ENCODE assay signal across 18 mouse cellular contexts in the genomic region with DNA sequence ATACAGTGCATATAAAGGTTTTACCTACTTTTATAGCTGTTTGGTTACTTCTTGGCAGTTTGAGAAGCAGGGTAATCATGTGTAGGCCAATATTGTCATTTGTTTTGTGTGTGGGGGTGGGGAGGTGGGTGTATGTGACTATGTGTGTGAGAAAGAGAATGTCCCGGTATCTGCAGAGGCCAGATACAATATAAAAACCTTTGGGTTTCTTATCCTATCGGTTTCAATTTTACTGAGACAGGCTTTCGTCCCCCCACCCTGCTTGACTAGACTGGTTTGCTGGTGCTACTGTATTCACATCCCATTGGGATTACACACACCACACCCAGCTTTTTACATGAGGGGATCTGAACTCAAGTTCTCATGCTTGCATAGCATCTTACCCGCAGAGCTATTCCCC. TPM values are rescaled to one million over a fixed set of nuclear protein-coding genes. Genes with fewer than 3 reads are reported as not detected.
DNase-seq lines count a peak whose midpoint lies in the region; ATAC-seq and TF ChIP-seq lines count a peak whose summit lies in the region.
"Had no signal": no experiment of that assay in that cellular context is flagged by ENCODE, and none has a peak within 500 bp of the region (broad histone marks: within the 10 kb centered on the region; RNA-seq: fewer than 3 reads in every experiment).

No protein-coding gene starts in this region.

- peak overlapping the region; percentile 40 for H3K4me2 ChIP-seq in liver, embryonic 11.5 days
- peak overlapping the region; percentile 27 for H3K4me2 ChIP-seq in liver, embryonic 15.5 days
- H3K4me2 ChIP-seq in intestine, embryonic 16.5 days (ENCODE audit: low read depth, low read length) = no peak overlapping the region
- H3K4me2 ChIP-seq: forebrain, embryonic 13.5 days; heart, embryonic 13.5 days had no signal

- peak overlapping the region; percentile 7; the same call in 1 of the 2 replicates for H3K9ac ChIP-seq in liver, embryonic 11.5 days (ENCODE audit: low read depth, low read length)
- 0 out of 2 replicates have a peak overlapping the region, but pooled peaks have one; percentile 15 for H3K9ac ChIP-seq in liver, embryonic 15.5 days
- H3K9ac ChIP-seq in intestine, embryonic 16.5 days (ENCODE audit: low read depth, low read length) = no peak overlapping the region
- H3K9ac ChIP-seq: forebrain, embryonic 13.5 days; forebrain, postnatal 0 days; heart, embryonic 13.5 days had no signal

- DNase-seq in G1E (ENCODE audit: low spot score) = no peak
- no peak for DNase-seq in liver, embryonic 11.5 days (ENCODE audit: low spot score)
- DNase-seq in right cerebral cortex, postnatal 10 days (ENCODE audit: low spot score in 2 of 2) = no peak
- DNase-seq: adrenal gland, adult 2 months; adrenal gland, postnatal 25 days; cerebellum, adult 18-20 months; cerebellum, adult 9-11 months; cerebellum, postnatal 36 days; forebrain, postnatal 0 days; gastrocnemius, postnatal 14 days; heart, postnatal 36 days had no signal

- peak; percentile 31; the same call in 1 of the 2 replicates for ATAC-seq in G1E (ENCODE audit: extremely low read depth, insufficient number of reproducible peaks, low FRiP score, poor library complexity, severe bottlenecking)
- ATAC-seq in liver, embryonic 11.5 days (replicated peaks; ENCODE audit: low FRiP score) = peak; percentile 74
- peak; percentile 67 for ATAC-seq in liver, embryonic 15.5 days (ENCODE audit: insufficient read depth)
- peak; percentile 68 for ATAC-seq in megakaryocyte-erythroid progenitor cell, adult 5-6 weeks (replicated peaks; ENCODE audit: low FRiP score, low TSS enrichment, poor library complexity, severe bottlenecking)
- no peak for ATAC-seq in inflammation-experienced regulatory T-cells, adult 6 months
- ATAC-seq in intestine, embryonic 16.5 days = no peak
- ATAC-seq: forebrain, postnatal 0 days had no signal

- no peaks in the 10 kb centered on the region for H3K9me3 ChIP-seq in G1E (replicated peaks)
- no peaks in the 10 kb centered on the region for H3K9me3 ChIP-seq in liver, embryonic 11.5 days (ENCODE audit: control insufficient read depth, low read length)
- no peaks in the 10 kb centered on the region for H3K9me3 ChIP-seq in liver, embryonic 15.5 days (replicated peaks)
- no peaks in the 10 kb centered on the region for H3K9me3 ChIP-seq in intestine, embryonic 16.5 days (ENCODE audit: control insufficient read depth, low read length)
- H3K9me3 ChIP-seq: embryonic facial prominence, embryonic 10.5 days; forebrain, embryonic 13.5 days; heart, embryonic 13.5 days had no signal

- no peaks in the 10 kb centered on the region for H3K27me3 ChIP-seq in G1E (ENCODE audit: insufficient read depth, low read length)
- no peaks in the 10 kb centered on the region for H3K27me3 ChIP-seq in liver, embryonic 11.5 days (replicated peaks; ENCODE audit: control insufficient read depth, insufficient read depth, low read length)
- no peaks in the 10 kb centered on the region for H3K27me3 ChIP-seq in liver, embryonic 15.5 days
- H3K27me3 ChIP-seq in intestine, embryonic 16.5 days (replicated peaks; ENCODE audit: control insufficient read depth, insufficient read depth, low read length) = no peaks in the 10 kb centered on the region
- H3K27me3 ChIP-seq: forebrain, embryonic 13.5 days; heart, embryonic 13.5 days had no signal

- no peak overlapping the region; the same call in 1 of the 2 replicates for H3K27ac ChIP-seq in liver, embryonic 11.5 days (ENCODE audit: low read depth, low read length)
- peak overlapping the region; percentile 46; the same call in 1 of the 2 replicates for H3K27ac ChIP-seq in liver, embryonic 15.5 days (replicated peaks)
- H3K27ac ChIP-seq in intestine, embryonic 16.5 days (ENCODE audit: low read length) = no peak overlapping the region
- H3K27ac ChIP-seq: embryonic facial prominence, embryonic 10.5 days; forebrain, embryonic 13.5 days; heart, embryonic 13.5 days had no signal

- peaks cover 79% of the 10 kb centered on the region for H3K36me3 ChIP-seq in G1E (replicated peaks)
- H3K36me3 ChIP-seq in liver, embryonic 11.5 days (ENCODE audit: control insufficient read depth, insufficient read depth, low read length) = peaks cover 11% of the 10 kb centered on the region
- peaks cover 34% of the 10 kb centered on the region for H3K36me3 ChIP-seq in liver, embryonic 15.5 days (replicated peaks)
- peaks cover 7% of the 10 kb centered on the region; the same call in 1 of the 2 replicates for H3K36me3 ChIP-seq in intestine, embryonic 16.5 days (ENCODE audit: control insufficient read depth, insufficient read depth, low read length)

- WGBS in liver, embryonic 11.5 days = 50% methylated on average over 4 of the region's 4 CpGs
- 28% methylated on average over 4 of the region's 4 CpGs for WGBS in liver, embryonic 15.5 days (ENCODE audit: insufficient replicate concordance)
- WGBS in intestine, embryonic 16.5 days = 72% methylated on average over 4 of the region's 4 CpGs

- TF ChIP-seq CTCF in G1E (IDR thresholded peaks at IDR 0.05; ENCODE audit: low read depth, low read length) = no peak

- H3K4me1 ChIP-seq in G1E (ENCODE audit: insufficient read depth, low read depth, low read length) = peaks cover 85% of the 10 kb centered on the region
- H3K4me1 ChIP-seq in liver, embryonic 11.5 days (replicated peaks; ENCODE audit: control insufficient read depth, insufficient read depth, low read length) = peaks cover 62% of the 10 kb centered on the region
- peaks cover 58% of the 10 kb centered on the region for H3K4me1 ChIP-seq in liver, embryonic 15.5 days (replicated peaks)
- peaks cover 4% of the 10 kb centered on the region; the same call in 1 of the 2 replicates for H3K4me1 ChIP-seq in intestine, embryonic 16.5 days (ENCODE audit: control insufficient read depth, insufficient read depth, low read length)

- H3K4me3 ChIP-seq in G1E (ENCODE audit: low read depth, low read length) = peak overlapping the region; percentile 54; the same call in 1 of the 2 replicates
- H3K4me3 ChIP-seq in liver, embryonic 11.5 days (ENCODE audit: low read depth, low read length) = no peak overlapping the region
- H3K4me3 ChIP-seq in liver, embryonic 15.5 days (replicated peaks) = no peak overlapping the region
- no peak overlapping the region for H3K4me3 ChIP-seq in intestine, embryonic 16.5 days (ENCODE audit: low read length)
- H3K4me3 ChIP-seq: embryonic facial prominence, embryonic 10.5 days; forebrain, embryonic 13.5 days; heart, embryonic 13.5 days had no signal

RNA-seq across cellular contexts. Expression of a gene that starts 17.5 kb away (rescaled TPM):
- total RNA-seq in G1E (2014; fragmentation: Nextera tagmentation) (622 and 664 TPM in 2 replicates), G1E (2017) (341 and 382 TPM in 2 replicates)
- 142 and 168 TPM in 2 replicates for polyA plus RNA-seq in G1E (2012)
- 25.9 and 26.1 TPM in 2 replicates for polyA plus RNA-seq in liver, embryonic 11.5 days (2014; fragmentation: Nextera tagmentation; extraction: Ambion mirVana)
- 5.0 and 5.6 TPM in 2 replicates for polyA plus RNA-seq in liver, embryonic 15.5 days (2015; fragmentation: Nextera tagmentation; extraction: Ambion mirVana)
- 223 and 236 TPM in 2 replicates for total RNA-seq in megakaryocyte-erythroid progenitor cell, adult 5-6 weeks (2014; fragmentation: Nextera tagmentation)
- 225 and 282 TPM in 2 replicates for total RNA-seq in megakaryocyte-erythroid progenitor cell, adult 5-6 weeks (2017)
- polyA plus RNA-seq in inflammation-experienced regulatory T-cells, adult 6 months (2017; shearing (Covaris generic)) = 10 to 100 TPM in 2 of 3 experiments, 1 to 10 TPM in 1; 8.7 to 20.6 (median 16.4) TPM
- 6.9 and 7.8 TPM in 2 replicates for polyA plus RNA-seq in intestine, embryonic 16.5 days (2015; fragmentation: Nextera tagmentation; extraction: Ambion mirVana)

Comparison
In these comparisons a context has a peak if more than half of its experiments do, and no peak if none do; other contexts are left out.
1. ATAC-seq: peak in G1E (single experiment), liver, embryonic 11.5 days (single experiment), liver, embryonic 15.5 days (single experiment) and megakaryocyte-erythroid progenitor cell, adult 5-6 weeks (single experiment); none in inflammation-experienced regulatory T-cells, adult 6 months (single experiment) and intestine, embryonic 16.5 days (single experiment).